Mouse (Mus musculus): ENCODE data around the gene Spaar. TPM values are rescaled to one million over a fixed set of nuclear protein-coding genes. Genes with fewer than 3 reads are reported as not detected.
A peak's percentile ranks its signal among the peaks of the same experiment; 100 is the strongest.

The Spaar gene
- 1 to 10 TPM; 1.6 to 2.3 (median 1.9) TPM for total RNA-seq (2022)

- no peak for DNase-seq
These were observed at the start of gene Spaar for GRCm38 (mm10) chr4:43729794-43730550. Gene Spaar (plus strand): TSS chr4:43730034.

- DNase-seq: no peak
These were observed 39.8 kb upstream of the Spaar start for GRCm38 (mm10) chr4:43690021-43690420.

GRCm38 (mm10) chr4:43691026-43691425 is 38.8 kb upstream of the Spaar start:
- DNase-seq: no peak

DNA sequence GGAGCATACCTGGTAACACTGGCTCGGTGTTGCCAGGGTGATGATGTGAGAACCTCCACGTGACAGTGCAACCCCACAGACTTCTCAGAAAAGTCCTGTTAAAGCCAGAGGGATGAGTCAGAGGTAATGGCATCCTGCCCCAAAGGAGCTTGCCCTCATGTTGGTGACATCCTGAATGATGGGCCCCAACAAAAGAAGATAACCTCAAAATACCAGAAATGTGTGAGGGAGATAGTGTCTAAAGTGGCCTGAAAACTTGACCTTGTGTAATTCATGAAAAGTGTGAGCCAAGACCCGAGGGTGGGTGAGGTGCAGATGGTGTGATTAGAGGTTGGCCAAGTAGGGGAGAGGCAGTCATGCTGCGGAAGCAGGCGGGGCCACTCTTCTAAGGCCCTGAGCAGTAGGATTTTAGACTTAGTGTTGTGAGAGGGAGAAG is 36.0 kb upstream of the Spaar start:
- peak; percentile 67 for DNase-seq

DNA sequence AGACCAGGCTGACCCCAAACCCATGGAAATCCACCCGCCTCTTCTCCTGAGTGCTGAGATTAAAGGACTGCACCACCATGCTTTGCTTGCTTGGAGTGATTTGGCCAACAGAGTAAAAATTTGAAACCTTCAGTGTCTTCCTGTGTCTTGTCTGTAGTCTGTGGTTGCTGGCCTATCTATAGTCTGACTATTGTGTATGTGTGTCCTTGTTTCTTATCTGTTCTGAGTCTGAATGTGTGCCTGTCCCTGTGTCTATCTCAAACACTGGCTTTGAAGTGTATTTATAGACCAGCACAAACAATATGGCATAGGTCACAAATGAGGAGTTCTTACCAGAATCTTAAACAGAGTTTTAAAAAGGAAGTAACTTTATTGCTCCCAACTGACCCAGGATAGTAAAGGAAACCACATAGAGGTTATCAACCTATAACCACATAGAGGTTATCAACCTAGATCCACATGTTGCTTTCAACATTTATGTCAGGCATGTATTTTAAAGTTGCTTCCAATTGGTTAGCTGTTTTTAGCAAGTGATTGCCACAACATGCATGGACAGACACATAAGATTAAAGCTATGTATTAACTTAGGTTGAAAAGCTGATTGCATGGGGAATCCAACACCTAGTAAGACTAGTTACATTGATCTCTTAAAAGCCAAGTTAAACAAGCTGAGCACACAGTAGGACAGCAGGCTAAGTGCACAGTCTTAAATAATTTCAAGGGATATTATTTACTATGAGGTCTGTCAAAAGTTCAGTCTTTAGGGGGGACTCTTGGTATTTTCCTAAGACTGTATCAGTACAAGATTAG is 35.2 kb upstream of the Spaar start:
- DNase-seq: no peak

DNA sequence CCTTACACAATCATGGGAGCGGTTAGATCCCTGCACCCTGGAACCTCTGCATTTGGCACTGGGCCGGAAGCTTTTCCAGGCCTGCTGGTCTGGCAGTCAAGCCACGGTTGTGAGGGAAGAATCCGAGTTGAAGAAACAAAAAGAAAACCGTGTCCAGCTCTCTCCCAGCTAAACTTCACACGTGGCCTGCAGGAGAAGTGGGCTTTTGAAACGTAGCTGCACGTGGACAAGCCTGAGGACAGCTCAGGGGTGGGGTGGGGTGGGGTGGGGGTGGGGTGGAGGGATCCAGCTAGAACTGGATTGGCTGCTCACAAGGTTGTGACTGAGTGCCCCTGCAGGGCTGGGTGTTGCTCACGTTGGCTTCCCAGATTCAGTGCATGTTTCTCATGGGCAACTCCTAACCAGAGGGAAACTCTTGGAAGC is 34.6 kb upstream of the Spaar start:
- no peak for DNase-seq

GRCm38 (mm10) chr4:43696561-43696960 is 33.3 kb upstream of the Spaar start:
- DNase-seq: no peak

DNA sequence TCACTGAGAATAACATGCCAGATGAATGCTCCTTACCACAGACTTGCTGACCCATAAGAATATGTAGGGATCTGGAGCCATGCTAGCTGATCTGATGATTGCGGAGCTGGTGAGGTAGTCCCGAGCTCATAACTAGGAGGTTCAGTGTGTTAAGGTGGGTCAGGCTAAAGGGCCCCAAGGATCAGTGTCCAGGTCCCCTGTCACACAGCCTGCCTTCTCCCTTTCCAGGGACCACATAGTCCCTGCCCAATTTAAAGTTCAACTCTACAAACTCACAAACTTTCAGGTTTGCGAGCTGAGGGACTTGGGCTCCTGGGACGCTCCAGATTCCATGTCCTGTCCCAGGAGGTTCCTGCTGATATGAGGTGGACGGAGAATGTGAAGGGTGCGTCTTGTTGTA is 29.1 kb upstream of the Spaar start, which contains the start of gene Olfr70:
Olfr70 (minus strand) TSS at position 101 of the 400 bp plus-strand sequence.
- no peak for DNase-seq

DNA sequence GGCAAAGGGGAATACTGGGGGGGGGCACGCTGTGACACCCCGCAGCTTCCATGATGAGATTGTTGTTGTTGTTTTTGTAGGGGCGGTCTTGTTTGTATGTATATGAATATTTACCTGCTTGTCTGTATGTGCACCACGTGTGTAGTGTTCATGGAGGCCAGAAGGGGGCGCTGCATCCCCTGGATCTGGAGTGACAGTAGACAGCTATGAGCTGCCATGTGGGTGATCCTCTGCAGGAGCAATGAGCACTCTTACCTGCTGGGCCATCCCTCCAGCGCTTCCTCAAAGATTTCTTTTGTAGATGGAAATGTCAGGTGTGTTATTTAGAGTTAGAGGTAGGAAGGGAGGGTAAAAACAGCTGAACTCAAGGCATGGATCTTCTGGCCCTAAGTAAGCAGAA is 26.4 kb upstream of the Spaar start:
- DNase-seq: no peak

- DNase-seq: no peak
These were observed 26.0 kb upstream of the Spaar start for GRCm38 (mm10) chr4:43703851-43704250.

GRCm38 (mm10) chr4:43705991-43706390 is 23.8 kb upstream of the Spaar start:
- no peak for DNase-seq

- no peak for DNase-seq
These were observed 20.0 kb upstream of the Spaar start, which contains the start of gene Olfr71 for GRCm38 (mm10) chr4:43709869-43710268. Gene Olfr71 (minus strand): TSS chr4:43710255.

DNA sequence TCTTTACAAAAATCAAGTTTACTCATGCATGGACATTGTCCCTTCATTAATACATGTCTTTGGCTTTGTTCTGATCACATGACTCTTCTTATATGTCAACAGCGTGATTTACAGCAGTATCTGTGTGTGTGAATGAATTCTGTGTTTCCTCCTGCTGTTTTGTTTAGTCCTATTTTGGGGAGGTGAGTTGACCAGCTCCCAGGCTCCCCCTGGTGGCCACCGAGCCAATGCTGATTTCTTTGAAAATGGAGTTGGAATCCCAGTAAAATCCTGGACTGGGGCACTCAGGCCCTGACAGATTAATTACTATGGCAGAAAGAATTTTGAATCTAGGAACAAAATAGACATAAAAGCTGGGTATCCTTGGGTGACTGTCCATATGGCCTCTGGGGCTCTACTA is 18.0 kb upstream of the Spaar start:
- DNase-seq: peak; percentile 55

- no peak for DNase-seq
These were observed 16.1 kb upstream of the Spaar start for GRCm38 (mm10) chr4:43713652-43714219.

DNA sequence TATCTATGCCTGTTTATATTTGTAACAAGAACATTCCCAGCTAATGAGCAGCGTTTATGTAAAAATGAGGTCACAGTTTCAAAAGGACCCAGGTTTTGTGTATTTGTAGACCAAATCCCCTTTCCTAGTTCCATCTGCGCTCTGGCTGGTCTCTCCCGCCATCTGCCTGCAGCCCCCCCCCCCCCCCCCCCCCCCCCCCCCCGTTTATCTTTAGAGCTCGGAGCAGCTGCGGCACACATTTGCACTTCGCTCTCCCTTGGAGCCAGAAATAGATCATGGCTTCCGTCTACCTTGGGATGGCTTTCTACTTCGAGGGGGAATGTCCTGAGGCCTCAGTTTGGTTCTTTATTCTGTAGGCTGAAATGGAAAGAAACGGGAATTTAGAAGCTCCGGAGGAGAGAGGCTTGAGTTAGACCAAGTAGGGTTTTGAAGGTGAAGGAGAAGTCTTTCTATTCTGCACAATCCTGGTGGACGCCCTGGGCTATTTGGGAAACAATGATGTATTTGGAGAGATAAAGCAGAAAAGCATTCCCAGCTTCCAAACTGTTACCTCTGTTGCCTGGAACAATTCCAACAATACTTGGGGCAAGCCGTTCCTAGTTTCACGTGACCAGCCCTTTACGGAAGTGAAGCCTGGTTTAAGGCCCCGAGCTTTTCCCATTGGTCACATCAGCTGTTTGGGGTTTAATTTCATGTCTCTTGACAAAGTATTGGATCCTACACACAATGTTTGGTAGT is 9.2 kb upstream of the Spaar start:
- DNase-seq: no peak

DNA sequence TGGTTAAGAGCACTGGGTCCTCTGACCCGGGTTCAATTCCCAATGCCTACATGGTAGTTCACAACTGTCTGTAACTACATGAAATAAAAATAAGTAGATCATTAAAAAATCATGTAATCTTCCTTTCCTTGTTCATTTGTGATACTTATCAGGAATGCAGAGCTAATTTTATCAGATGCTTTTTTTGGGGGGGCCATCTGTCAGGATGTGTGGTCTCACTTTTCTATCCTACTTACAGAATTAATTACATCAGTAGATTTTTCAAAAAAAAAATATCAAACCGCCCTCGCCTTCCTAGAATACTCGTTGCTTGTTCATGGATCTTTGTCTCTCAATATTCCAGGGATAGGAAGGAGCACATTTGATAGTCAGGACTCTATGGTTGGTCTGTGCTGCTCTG is 7.6 kb upstream of the Spaar start:
- no peak for DNase-seq

DNA sequence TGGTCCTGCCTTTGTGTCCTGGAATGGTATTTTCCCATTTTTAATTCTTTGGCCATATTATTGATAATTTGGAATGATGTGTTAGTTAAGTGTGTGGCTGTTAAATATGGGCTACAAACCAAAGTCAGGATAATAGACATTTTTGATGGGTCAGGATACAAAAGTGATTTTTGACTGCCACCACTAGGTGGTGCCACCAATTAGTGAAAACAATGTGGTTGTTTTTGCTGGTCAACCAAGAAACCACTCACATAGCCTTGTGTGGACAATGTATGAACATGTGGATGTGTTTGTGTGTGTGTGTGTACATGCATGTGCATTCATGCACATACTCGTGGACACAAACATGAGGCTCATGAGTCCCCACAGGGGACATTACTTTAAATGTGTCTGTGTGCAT is 5.1 kb upstream of the Spaar start:
- DNase-seq: no peak

DNA sequence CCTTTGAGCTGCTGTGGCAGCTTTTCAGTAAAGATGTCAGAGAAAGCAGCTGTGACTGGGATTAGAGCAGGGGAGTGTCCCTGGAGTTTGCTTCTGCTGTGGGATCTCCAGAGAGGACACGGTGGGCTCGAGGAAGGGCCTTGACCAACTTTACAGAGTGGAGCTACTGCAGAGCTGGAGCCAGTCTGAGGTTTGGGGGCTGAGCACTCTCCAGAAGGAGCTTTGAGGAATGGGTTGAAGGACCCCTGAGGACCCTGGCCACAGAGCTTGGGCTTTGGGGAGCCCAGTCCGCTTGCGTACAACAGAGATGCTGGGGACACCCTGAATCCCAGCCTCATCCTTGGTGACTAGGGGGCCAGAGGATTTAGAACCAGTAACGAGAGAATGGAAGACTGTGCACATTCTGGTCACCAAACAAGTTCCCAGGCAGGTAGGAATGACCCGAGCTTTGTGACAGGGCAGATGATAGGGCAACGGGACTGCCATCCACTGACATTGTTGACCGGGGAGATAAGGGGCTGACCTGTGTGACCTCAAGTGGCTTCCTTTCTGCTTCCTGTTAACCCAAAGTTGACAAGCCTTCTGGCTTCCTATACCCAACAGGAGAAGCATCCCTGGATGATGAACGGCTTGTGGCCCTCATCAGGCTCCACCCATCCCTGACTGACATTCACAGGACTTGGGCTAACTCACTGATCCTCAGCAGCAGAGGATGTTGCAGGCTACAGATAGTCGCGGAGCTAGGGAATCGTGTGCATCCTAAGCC is 3.4 kb upstream of the Spaar start:
- DNase-seq: no peak

GRCm38 (mm10) chr4:43726995-43727394 is 2.8 kb upstream of the Spaar start, which contains the start of gene Hrct1:
Gene Hrct1 (plus strand): TSS chr4:43727188.
- DNase-seq: peak; percentile 68

DNA sequence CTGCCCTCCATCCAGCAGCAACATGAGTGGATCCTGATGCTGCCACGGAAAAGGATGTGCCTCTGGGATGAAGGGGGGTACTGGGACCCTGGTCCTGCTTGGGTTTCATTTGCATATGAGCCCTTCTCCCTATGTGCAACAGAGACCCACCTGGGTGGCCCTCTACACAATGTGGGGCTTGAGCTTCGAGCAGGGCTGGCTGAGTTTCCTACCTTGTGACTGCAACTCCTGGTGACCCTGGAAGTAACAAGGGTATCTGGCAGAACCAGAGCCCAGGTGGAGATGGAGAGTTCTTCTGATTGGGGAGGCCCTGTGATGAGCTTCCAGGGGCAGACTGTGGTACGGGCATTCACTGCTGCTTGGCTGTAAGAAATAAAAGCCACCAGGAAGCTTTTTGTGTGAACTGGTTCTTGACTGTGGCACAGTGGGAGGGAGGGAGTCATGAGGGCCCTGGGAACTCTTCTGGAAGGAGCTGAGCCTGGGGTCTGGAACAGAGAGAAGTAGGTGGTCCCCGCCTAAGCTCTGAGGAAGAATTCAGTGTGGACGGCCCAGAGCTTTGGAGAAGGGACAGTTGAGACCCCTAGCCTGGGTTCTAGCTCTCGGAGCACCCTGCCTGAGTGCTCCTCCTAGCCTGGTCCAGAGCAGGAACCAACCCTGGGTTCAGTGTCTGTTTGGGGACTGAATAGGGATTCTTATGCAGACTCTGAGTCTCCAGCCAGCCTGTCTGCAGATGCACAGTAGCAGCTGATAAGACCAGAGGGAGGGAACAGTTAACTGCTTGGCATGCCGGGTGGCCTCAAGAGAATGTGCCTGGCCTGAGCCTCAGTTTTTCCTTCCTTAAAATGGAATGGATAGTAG is 1.9 kb upstream of the Spaar start:
- no peak for DNase-seq

GRCm38 (mm10) chr4:43728576-43728954 is 1.3 kb upstream of the Spaar start:
- peak; percentile 68 for DNase-seq
